Mouse (Mus musculus) intestine, embryonic 14.5 days (tissue): ENCODE measurements around the gene Olfr155. TPM values are rescaled to one million over a fixed set of nuclear protein-coding genes. Genes with fewer than 3 reads are reported as not detected.

ENCODE experiments used
- ATAC-seq: fragments of 200-750 bp; cut with Nextera tagmentation; replicated peaks from 2 replicates; pipeline ENCODE4 v1.8.0; 2017; ENCODE audit warnings: low read depth, moderate number of reproducible peaks, moderate TSS enrichment, moderate library complexity; ENCODE audit not compliant: low FRiP score, low TSS enrichment
- DNase-seq: peaks from one replicate; pipeline ENCODE4 v3.0.0-alpha.2; 2018; ENCODE audit warnings: low spot score
- H3K27ac ChIP-seq: fragments of 300-500 bp; sonication (generic); 2 replicates; pipeline ENCODE4 v1.5.1; 2014; ENCODE audit warnings: low read depth, mild to moderate bottlenecking, control low read depth
- H3K27me3 ChIP-seq: fragments of 300-500 bp; sonication (generic); replicated peaks from 2 replicates; pipeline ENCODE4 v1.6.1; 2014; ENCODE audit warnings: low read length, control low read depth; ENCODE audit not compliant: control insufficient read depth, insufficient read depth
- H3K36me3 ChIP-seq: fragments of 300-500 bp; sonication (generic); 2 replicates; pipeline ENCODE4 v1.6.1; 2014; ENCODE audit warnings: low read length, control low read depth; ENCODE audit not compliant: control insufficient read depth, insufficient read depth
- H3K4me1 ChIP-seq: fragments of 300-500 bp; sonication (generic); replicated peaks from 2 replicates; pipeline ENCODE4 v1.6.1; 2014; ENCODE audit warnings: low read length, control low read depth, mixed read lengths; ENCODE audit not compliant: control insufficient read depth, insufficient read depth
- H3K4me2 ChIP-seq: fragments of 300-500 bp; sonication (generic); 2 replicates; pipeline ENCODE4 v1.6.1; 2014; ENCODE audit warnings: low read length
- H3K4me3 ChIP-seq: fragments of 300-500 bp; sonication (generic); 2 replicates; pipeline ENCODE4 v1.5.1; 2014; ENCODE audit warnings: low read depth, low read length, control low read depth, mixed read lengths
- H3K9ac ChIP-seq: fragments of 300-500 bp; sonication (generic); 2 replicates; pipeline ENCODE4 v1.6.1; 2014; ENCODE audit warnings: mild to moderate bottlenecking, low read length
- H3K9me3 ChIP-seq: fragments of 300-500 bp; sonication (generic); 2 replicates; pipeline ENCODE4 v1.6.1; 2016; ENCODE audit warnings: low read length, control low read depth; ENCODE audit not compliant: control insufficient read depth
- WGBS: fragments of 180-500 bp; shearing (Covaris S2); extraction: QIAGEN DNeasy Blood & Tissue Kit; methylation state at CpG from one replicate; pipeline ENCODE4 v1.1.7; 2014; 5-methylcytosine and 5-hydroxymethylcytosine counted together
- polyA plus RNA-seq: library from polyadenylated mRNA; unstranded; fragments of >200 nt; fragmentation: Nextera tagmentation; extraction: Ambion mirVana; gene quantifications from 2 replicates; pipeline ENCODE4 v1.2.1, GENCODE M21; 2014

Olfr155 gene
- polyA plus RNA-seq, 1 experiment from 2014 or later: not detected

DNA sequence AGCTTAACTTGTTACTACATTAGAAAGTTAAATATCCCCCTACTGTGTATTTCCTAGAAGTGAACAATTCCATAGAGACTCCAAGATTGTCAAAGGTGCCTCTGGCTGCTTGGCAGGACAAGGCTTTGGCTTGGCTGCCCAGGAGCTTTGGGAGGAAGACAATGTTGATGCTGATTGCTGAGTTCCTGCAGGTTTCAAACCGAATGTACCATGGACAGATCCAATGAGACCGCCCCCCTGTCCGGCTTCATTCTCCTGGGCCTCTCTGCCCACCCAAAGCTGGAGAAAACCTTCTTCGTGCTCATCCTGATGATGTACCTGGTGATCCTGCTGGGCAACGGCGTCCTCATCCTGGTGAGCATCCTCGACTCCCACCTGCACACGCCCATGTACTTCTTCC is 2.7 kb downstream of the Olfr155 start:
- H3K4me3 ChIP-seq: no peak overlapping the region
- H3K9ac ChIP-seq: no peak overlapping the region
- H3K9me3 ChIP-seq: no peaks in the 10 kb centered on the region
- H3K4me2 ChIP-seq: no peak overlapping the region
- 72% methylated on average over 8 of the region's 8 CpGs for WGBS
- ATAC-seq (no peak), DNase-seq (no peak)
- no peaks in the 10 kb centered on the region for H3K36me3 ChIP-seq
- no peaks in the 10 kb centered on the region for H3K4me1 ChIP-seq
- no peak overlapping the region for H3K27ac ChIP-seq
- no peaks in the 10 kb centered on the region for H3K27me3 ChIP-seq

DNA sequence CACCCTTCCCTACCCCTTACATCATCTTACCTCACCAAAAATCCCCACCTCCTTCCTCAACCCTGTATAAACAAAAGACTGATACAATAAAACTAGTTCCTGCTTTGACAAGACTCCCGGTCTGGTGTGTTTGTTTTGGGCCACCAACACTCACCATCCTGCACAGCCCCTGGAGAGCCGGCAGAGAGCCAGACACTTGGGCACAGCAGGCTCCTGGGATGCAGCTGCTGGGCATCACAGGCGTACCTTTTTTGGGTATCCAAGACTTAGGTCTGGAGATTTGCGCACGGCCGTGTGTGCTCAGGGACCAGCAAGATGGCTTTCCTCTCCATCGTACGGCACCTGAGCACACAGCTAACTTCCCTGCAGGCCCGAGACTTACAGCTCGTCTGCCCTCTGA is 8.5 kb downstream of the Olfr155 start:
- Histone ChIP-seq H3K36me3 (no peaks in the 10 kb centered on the region), H3K27ac (no peak overlapping the region), H3K9ac (no peak overlapping the region), H3K4me1 (no peaks in the 10 kb centered on the region), H3K9me3 (no peaks in the 10 kb centered on the region), H3K4me2 (no peak overlapping the region), H3K27me3 (no peaks in the 10 kb centered on the region), H3K4me3 (no peak overlapping the region)
- DNase-seq: no peak
- WGBS: 72% methylated on average over 10 of the region's 10 CpGs
- no peak for ATAC-seq

DNA sequence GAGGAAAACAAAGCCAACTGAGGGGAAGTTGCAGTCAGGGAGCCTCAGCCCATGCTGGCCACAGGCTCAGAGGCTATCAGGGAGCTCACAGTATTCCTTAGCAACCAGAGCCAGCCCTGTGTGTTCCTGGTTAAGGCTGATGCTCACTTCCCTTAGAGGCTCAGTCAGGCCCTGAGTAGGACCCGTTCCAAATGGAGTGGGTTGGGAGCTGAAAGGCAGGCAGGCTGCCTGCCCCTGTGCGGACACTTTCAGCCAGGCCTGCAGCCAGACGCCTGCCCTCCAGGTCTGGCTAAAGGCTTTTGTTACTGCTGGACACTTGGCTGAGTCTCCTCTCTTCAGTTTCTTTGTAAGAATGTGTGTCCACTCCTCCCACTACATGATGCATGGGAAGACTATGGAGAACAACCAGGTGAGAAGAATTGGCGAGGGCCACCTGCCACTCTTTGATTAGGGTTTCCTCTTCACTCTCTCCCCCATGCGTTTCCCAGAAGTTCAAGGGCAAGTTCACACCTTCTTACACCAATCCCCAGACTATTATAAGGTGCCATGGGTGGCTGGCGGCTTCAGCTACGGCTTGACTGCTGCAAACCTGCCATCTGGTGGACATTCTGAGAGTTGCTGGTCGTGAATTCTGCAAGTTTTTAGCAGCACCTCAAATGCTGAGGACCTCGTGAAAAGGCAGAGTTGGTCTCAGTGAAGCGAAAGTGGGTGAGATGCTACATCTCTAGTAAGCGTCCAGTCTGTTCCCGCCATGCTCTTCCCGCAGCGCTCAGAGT is 9.6 kb downstream of the Olfr155 start:
- Histone ChIP-seq H3K4me3 (no peak overlapping the region), H3K9me3 (no peaks in the 10 kb centered on the region), H3K9ac (no peak overlapping the region), H3K36me3 (no peaks in the 10 kb centered on the region), H3K27ac (no peak overlapping the region), H3K4me1 (no peaks in the 10 kb centered on the region), H3K27me3 (no peaks in the 10 kb centered on the region), H3K4me2 (no peak overlapping the region)
- no peak for ATAC-seq
- peak; percentile 86 for DNase-seq
- WGBS: 17% methylated on average over 14 of the region's 14 CpGs

DNA sequence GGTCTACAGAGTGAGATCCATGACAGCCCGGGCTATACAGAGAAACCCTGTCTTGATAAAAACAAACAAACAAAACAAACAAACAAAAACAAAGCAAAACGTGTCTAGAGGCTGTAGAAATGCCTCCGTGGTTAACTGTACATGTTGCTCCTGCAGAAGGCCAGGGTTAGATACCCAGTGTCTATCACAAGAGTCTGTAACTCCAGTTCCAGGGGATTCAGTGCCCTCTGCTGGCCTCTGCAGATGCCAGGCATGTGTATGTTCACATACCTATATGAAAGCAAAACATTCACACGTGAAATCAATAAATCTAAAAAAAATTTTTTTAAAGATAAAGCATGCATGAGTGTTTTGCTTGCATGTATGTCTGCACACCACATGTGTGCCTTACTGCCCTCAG is 11.9 kb downstream of the Olfr155 start:
- H3K36me3 ChIP-seq: no peaks in the 10 kb centered on the region
- no peak overlapping the region for H3K9ac ChIP-seq
- H3K4me1 ChIP-seq: no peaks in the 10 kb centered on the region
- DNase-seq (no peak), ATAC-seq (no peak)
- no peaks in the 10 kb centered on the region for H3K9me3 ChIP-seq
- H3K27me3 ChIP-seq: no peaks in the 10 kb centered on the region
- H3K4me3 ChIP-seq: no peak overlapping the region
- H3K27ac ChIP-seq: no peak overlapping the region
- no peak overlapping the region for H3K4me2 ChIP-seq
- 65% methylated on average over 4 of the region's 4 CpGs for WGBS

DNA sequence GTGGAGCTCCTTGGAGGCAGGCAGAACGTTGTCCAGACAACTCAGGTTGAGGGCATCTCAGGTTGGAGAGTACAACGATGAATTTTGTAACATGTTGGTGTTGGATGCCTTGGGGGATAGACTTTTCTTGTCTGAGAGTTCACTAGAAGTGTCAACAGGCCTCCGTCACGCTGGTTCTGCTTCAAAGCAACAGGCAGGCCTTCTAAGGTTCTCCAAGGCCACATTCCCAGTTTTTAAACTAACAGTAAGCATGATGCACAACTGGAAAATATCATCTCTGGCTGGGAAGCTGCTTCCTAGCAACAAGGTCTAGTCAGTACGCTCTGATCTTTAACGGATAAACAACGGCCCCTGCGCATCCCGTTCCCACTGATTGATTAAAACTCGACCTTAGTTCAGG is 18.5 kb downstream of the Olfr155 start:
- no peak overlapping the region for H3K27ac ChIP-seq
- WGBS: 68% methylated on average over 10 of the region's 10 CpGs

DNA sequence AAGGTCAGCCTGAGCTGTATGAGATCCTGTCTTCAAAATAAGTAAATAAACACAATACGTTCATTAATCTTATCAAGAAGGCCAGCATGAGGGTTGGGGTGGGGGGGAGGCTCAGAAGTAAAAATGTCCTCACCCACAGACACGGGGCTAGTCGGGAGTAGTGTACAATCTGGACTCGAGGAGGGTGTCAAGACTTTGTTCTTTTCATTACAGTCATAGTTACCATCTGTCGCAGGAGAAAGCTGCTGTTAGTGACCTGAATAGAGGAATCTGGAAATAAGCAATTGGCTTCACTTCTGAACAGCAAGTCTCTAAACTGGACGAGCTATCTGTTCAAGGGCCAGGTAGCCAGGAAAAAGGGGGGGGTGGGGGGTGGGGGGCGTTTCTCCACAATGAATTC is 23.1 kb downstream of the Olfr155 start:
- Histone ChIP-seq H3K4me2 (peak overlapping the region; percentile 80), H3K4me3 (no peak overlapping the region), H3K9me3 (no peaks in the 10 kb centered on the region), H3K27ac (no peak overlapping the region), H3K4me1 (peaks cover 21% of the 10 kb centered on the region), H3K9ac (peak overlapping the region; percentile 81; the same call in 1 of the 2 replicates), H3K27me3 (no peaks in the 10 kb centered on the region), H3K36me3 (no peaks in the 10 kb centered on the region)
- DNase-seq (peak; percentile 32), ATAC-seq (no peak)
- 48% methylated on average over 7 of the region's 7 CpGs for WGBS

More for the DNA sequence above, 18.5 kb downstream of the Olfr155 start:
- peak; percentile 21 for DNase-seq
- no peak overlapping the region for H3K9ac ChIP-seq
- H3K36me3 ChIP-seq: no peaks in the 10 kb centered on the region
- no peaks in the 10 kb centered on the region for H3K27me3 ChIP-seq
- H3K4me1 ChIP-seq: peaks cover 3% of the 10 kb centered on the region; the same call in 1 of the 2 replicates
- no peak overlapping the region for H3K4me2 ChIP-seq
- ATAC-seq: no peak
- no peak overlapping the region for H3K4me3 ChIP-seq
- H3K9me3 ChIP-seq: no peaks in the 10 kb centered on the region

DNA sequence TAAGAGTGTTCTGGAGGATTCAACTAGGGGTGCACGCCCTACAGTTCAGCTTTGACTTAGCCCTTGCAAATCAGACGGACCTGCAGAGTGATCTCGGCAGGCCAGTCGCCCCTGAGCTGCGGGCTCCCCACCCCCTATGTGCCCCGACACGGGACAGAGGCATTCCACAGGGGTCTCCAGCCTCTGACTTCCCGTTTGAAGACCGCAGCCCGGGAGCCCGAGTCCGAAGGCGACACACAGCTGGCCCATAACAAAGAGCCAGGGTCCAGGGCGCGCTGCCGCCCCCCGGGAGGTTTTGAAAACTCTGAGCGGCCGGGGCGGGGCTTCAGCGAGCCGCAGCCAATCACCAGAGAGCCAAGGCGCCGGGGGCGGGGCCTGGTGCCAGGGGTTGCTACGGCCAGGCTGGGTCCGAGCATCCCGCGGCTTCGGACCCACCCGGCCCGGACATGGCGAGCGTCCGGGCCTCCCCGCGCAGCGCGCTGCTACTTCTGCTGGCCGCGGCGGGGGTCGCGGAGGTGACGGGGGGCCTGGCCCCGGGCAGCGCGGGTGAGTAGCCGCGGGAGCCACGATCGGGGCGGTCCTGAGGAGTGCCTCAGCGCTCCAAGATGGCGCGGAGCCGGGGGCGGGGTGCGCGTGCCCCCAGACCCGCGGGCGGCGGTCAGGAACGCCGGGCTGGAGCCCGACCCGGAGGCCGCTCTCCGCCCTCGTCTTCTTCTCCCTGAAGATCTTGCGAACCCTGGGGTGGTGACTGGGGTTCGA is 24.0 kb downstream of the Olfr155 start, which contains the start of gene Reck:
Gene Reck (plus strand): TSS at position 371 of the 759 bp plus-strand sequence.
- ATAC-seq (peak; percentile 91), DNase-seq (peak; percentile 97)
- H3K36me3 ChIP-seq: no peaks in the 10 kb centered on the region
- peak within 1 kb of the TSS; percentile 80 for H3K4me2 ChIP-seq
- peak within 1 kb of the TSS; percentile 91 for H3K4me3 ChIP-seq
- peak within 1 kb of the TSS; percentile 81 for H3K9ac ChIP-seq
- H3K4me1 ChIP-seq: peaks cover 21% of the 10 kb centered on the region
- no peaks in the 10 kb centered on the region for H3K9me3 ChIP-seq
- peak within 1 kb of the TSS; percentile 67; the same call in 1 of the 2 replicates for H3K27ac ChIP-seq
- H3K27me3 ChIP-seq: no peaks in the 10 kb centered on the region
- under 1% methylated on average over 71 of the region's 73 CpGs for WGBS

DNA sequence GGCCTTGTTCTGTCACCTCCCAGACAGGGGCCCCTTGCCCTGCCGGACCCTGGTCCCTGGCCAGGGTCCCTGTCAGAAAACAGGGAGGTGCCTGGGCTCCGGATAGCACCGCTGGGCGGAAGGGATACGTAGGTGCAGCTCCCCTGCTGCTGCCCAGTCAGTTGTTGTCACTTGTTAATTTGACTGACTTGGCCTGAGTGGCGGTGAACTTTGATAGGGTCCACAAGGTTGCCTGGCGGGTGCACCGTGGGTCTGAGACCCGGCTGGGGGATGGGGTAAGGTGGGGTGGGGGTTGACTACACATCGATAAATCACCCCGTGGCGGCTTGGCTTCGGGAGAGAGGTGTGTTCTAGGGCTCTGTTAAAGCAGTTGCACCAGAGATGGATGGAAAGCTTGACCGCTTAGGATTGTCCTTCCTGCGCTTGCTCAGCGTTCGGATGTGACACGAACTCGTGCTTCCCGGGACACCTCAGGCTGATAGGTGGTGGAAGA is 24.6 kb downstream of the Olfr155 start:
- Histone ChIP-seq H3K4me2 (peak overlapping the region; percentile 80), H3K4me3 (peak overlapping the region; percentile 91), H3K27ac (peak overlapping the region; percentile 67; the same call in 1 of the 2 replicates), H3K9me3 (no peaks in the 10 kb centered on the region), H3K9ac (peak overlapping the region; percentile 81), H3K4me1 (peaks cover 21% of the 10 kb centered on the region), H3K27me3 (no peaks in the 10 kb centered on the region), H3K36me3 (no peaks in the 10 kb centered on the region)
- DNase-seq (no peak), ATAC-seq (peak; percentile 71)
- under 1% methylated on average over 20 of the region's 20 CpGs for WGBS
